Mouse (Mus musculus): ENCODE results near the gene Cdhr5.
A peak's percentile ranks its signal among the peaks of the same experiment; 100 is the strongest.

Gene Cdhr5

DNA sequence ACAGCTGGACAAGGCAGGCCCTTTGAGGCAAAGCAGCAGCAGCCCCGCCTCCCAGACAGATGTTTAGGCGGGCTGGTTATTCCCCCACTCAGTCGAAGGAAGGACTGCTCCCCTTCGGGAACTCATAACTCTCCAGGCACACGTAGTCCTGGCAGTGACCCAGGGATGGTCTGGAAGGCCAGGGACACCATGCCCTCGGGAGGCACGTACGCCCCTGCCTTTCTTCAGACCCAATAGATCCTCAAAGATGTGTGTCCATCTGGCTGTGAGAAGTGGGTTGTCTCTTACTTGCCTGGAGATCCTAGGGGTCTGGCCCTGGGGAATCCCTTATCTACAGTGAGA is 54.5 kb downstream of the Cdhr5 start:
- no peak for DNase-seq

DNA sequence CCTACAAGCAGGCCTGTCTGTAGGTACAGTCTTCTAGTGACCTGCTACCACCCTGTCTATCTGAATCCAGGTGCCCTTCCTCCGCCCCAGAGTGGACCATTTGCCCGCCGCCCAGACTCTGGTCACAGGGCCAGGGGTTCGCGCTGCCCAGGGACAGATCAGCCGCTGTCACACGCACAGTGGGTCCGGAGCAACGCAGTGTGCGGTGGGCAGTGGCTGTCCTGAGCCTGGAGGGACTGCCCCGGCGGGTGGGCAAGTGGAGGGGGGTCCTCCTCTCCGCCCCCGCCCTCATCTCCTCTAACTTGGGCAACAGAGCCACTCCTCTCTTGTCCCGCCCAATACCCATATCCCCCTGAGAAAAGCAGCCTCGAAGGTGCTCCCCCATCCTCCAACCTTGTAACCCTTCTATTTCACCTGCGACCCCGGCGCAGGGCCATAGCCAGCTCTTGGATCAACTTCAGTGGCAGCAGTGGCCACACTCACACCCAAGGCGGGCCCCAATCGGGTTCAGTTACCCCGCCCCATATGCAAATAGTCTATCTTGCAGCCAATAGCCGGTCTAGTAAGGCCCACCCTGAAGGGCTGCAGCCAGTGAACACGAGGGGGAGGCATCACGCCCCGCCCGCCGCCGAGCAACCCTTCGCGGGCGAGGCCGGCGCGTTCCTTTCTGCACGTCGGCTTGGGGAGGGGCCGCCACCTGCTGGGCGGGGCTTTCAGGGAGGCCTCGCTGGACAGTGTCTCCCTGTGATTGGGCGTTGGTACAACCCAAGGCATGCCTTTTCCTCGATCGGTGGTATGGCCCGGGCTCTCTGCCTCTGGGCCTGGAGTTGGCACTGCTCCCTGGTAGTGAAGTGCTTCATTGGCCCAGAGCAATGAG is 55.1 kb downstream of the Cdhr5 start:
- peak; percentile 84 to 85 for DNase-seq

DNA sequence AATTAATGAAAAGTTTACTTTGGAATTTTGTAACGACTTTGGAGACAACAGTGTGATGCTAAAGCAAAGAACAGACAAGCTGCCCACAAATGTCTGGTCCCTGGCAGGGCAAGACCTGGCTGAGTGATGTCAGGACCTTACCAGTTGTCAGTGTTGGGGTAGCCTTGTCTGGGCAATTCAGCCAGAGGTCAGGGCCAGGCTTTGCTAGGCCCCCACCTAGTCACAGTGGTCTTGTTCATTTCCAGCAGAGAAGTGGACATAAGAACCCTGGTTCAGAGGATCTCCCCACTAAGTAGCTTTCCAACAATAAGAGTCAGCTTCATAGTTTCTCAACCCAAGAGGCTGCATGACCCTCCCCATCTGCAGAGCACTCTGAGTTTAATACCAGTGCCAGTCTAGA is 56.2 kb downstream of the Cdhr5 start:
- DNase-seq = no peak

DNA sequence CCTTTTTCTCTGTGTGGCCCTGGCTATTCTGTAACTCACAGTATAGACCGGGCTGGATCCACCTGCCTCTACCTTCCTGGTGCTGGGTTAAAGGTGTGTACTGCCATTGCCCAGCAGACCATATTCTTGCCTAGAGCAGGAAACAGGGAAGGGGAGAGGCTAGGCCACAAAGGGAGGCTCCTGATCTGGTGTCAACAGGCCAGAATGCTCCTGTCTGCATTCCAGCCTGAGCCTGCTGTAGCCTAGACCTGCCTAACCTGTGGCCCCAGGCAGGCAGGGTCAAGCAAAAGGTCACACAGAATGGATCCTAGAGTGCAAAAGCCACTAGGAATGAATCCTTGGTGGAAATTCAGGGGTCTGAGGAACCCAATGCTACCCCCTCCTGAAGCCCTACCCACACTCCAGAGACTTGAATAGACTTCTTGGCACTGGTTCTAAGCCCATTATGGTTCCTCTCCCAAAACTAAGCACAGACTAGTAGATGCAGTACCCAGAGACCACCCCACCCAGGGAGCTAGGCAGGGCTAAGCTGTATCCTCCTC is 57.0 kb downstream of the Cdhr5 start:
- DNase-seq = no peak

All from spleen, adult 18-20 months (tissue).